8 mouse cellular contexts compared by ENCODE assay signal in genomic region chr17:21707343-21707996, GRCm38 (mm10). TPM values are rescaled to one million over a fixed set of nuclear protein-coding genes. Genes with fewer than 3 reads are reported as not detected.
DNase-seq lines count a peak whose midpoint lies in the region; ATAC-seq and TF ChIP-seq lines count a peak whose summit lies in the region.

Zfp760 (plus strand) TSS chr17:21707741.

- no peak for TF ChIP-seq CTCF in heart, adult 2 months (IDR thresholded peaks at IDR 0.05)

- DNase-seq in 3T3-L1 (ENCODE audit: low read depth, low spot score): peak; percentile 97
- peak; percentile 33 to 63 for DNase-seq in adrenal gland, postnatal 4 days (ENCODE audit: low spot score in 2 of 2)
- peak; percentile 98 for DNase-seq in embryonic facial prominence, embryonic 14.5 days (ENCODE audit: low spot score)
- peak; percentile 86 to 91 for DNase-seq in heart, adult 2 months
- DNase-seq in kidney, adult 8-10 months: peak; percentile 92 to 93
- DNase-seq in spleen, postnatal 10 days (ENCODE audit: low spot score in 2 of 2): peak; percentile 60 to 70

- WGBS in embryonic facial prominence, embryonic 14.5 days: 5% methylated on average over 26 of the region's 26 CpGs
- 3% methylated on average over 26 of the region's 26 CpGs for WGBS in heart, adult 2 months
- WGBS in limb, embryonic 13.5 days: 3% methylated on average over 26 of the region's 26 CpGs
- 2% methylated on average over 26 of the region's 26 CpGs for WGBS in midbrain, embryonic 16.5 days

- peaks cover 14% of the 10 kb centered on the region for H3K36me3 ChIP-seq in embryonic facial prominence, embryonic 14.5 days (ENCODE audit: control insufficient read depth, insufficient read depth, low read length)
- no peaks in the 10 kb centered on the region; the same call in none of the 2 replicates for H3K36me3 ChIP-seq in heart, adult 2 months (ENCODE audit: control insufficient read depth, insufficient read depth, low read length)
- H3K36me3 ChIP-seq in limb, embryonic 13.5 days: peaks cover 13% of the 10 kb centered on the region
- H3K36me3 ChIP-seq in midbrain, embryonic 16.5 days (ENCODE audit: control insufficient read depth, insufficient read depth, low read length): peaks cover 8% of the 10 kb centered on the region; the same call in 1 of the 2 replicates

- peak within 1 kb of the TSS; percentile 63 for H3K4me2 ChIP-seq in embryonic facial prominence, embryonic 14.5 days (ENCODE audit: low read depth, low read length)
- H3K4me2 ChIP-seq in limb, embryonic 13.5 days (replicated peaks): peak within 1 kb of the TSS; percentile 73
- H3K4me2 ChIP-seq in midbrain, embryonic 16.5 days (ENCODE audit: low read length): peak within 1 kb of the TSS; percentile 68

- peak within 1 kb of the TSS; percentile 70 for H3K4me3 ChIP-seq in embryonic facial prominence, embryonic 14.5 days (ENCODE audit: low read depth, low read length)
- H3K4me3 ChIP-seq in heart, adult 2 months: peak within 1 kb of the TSS; percentile 65
- H3K4me3 ChIP-seq in limb, embryonic 13.5 days: peak within 1 kb of the TSS; percentile 71
- H3K4me3 ChIP-seq in midbrain, embryonic 16.5 days (ENCODE audit: low read depth, low read length): peak within 1 kb of the TSS; percentile 71

- 0 out of 2 replicates have a peak, but pooled peaks have one; percentile 41 for TF ChIP-seq EP300 in heart, adult 2 months (IDR thresholded peaks at IDR 0.05; ENCODE audit: insufficient read depth, low read depth, low read length)

- no peaks in the 10 kb centered on the region for H3K79me2 ChIP-seq in heart, adult 2 months (replicated peaks; ENCODE audit: control insufficient read depth, insufficient read depth, low read length)

- no peaks in the 10 kb centered on the region for H3K27me3 ChIP-seq in embryonic facial prominence, embryonic 14.5 days (replicated peaks; ENCODE audit: control insufficient read depth, insufficient read depth, low read length)
- no peaks in the 10 kb centered on the region for H3K27me3 ChIP-seq in heart, adult 2 months (ENCODE audit: control insufficient read depth, insufficient read depth, low read length)
- H3K27me3 ChIP-seq in limb, embryonic 13.5 days: no peaks in the 10 kb centered on the region
- H3K27me3 ChIP-seq in midbrain, embryonic 16.5 days (ENCODE audit: control insufficient read depth, insufficient read depth, low read depth, low read length): no peaks in the 10 kb centered on the region

- peak; percentile 82 for TF ChIP-seq POLR2A in heart, adult 2 months (IDR thresholded peaks at IDR 0.05; ENCODE audit: insufficient read depth, low read depth, low read length)

- ATAC-seq in embryonic facial prominence, embryonic 14.5 days (ENCODE audit: low read depth): peak; percentile 99
- ATAC-seq in limb, embryonic 13.5 days (ENCODE audit: low FRiP score, low read depth): peak; percentile 99
- peak; percentile 98 for ATAC-seq in midbrain, embryonic 16.5 days

- peaks cover 9% of the 10 kb centered on the region for H3K4me1 ChIP-seq in embryonic facial prominence, embryonic 14.5 days (ENCODE audit: control insufficient read depth, insufficient read depth, low read length)
- H3K4me1 ChIP-seq in heart, adult 2 months (ENCODE audit: control insufficient read depth, insufficient read depth, low read length): peaks cover 2% of the 10 kb centered on the region
- peaks cover 10% of the 10 kb centered on the region for H3K4me1 ChIP-seq in limb, embryonic 13.5 days
- H3K4me1 ChIP-seq in midbrain, embryonic 16.5 days (ENCODE audit: control insufficient read depth, insufficient read depth, low read length): peaks cover 13% of the 10 kb centered on the region

- H3K27ac ChIP-seq in embryonic facial prominence, embryonic 14.5 days (replicated peaks; ENCODE audit: low read depth, low read length): peak within 1 kb of the TSS; percentile 95
- peak within 1 kb of the TSS; percentile 90 for H3K27ac ChIP-seq in heart, adult 2 months
- H3K27ac ChIP-seq in limb, embryonic 13.5 days: peak within 1 kb of the TSS; percentile 93
- H3K27ac ChIP-seq in midbrain, embryonic 16.5 days (ENCODE audit: low read length): peak within 1 kb of the TSS; percentile 81

- H3K9ac ChIP-seq in embryonic facial prominence, embryonic 14.5 days (ENCODE audit: low read depth, low read length): peak within 1 kb of the TSS; percentile 83
- peak within 1 kb of the TSS; percentile 67 for H3K9ac ChIP-seq in heart, adult 2 months (ENCODE audit: low read depth, low read length)
- peak within 1 kb of the TSS; percentile 81 for H3K9ac ChIP-seq in limb, embryonic 13.5 days
- peak within 1 kb of the TSS; percentile 77 for H3K9ac ChIP-seq in midbrain, embryonic 16.5 days (ENCODE audit: low read depth, low read length)

- no peaks in the 10 kb centered on the region for H3K9me3 ChIP-seq in embryonic facial prominence, embryonic 14.5 days (ENCODE audit: control insufficient read depth, low read length)
- H3K9me3 ChIP-seq in limb, embryonic 13.5 days: no peaks in the 10 kb centered on the region
- H3K9me3 ChIP-seq in midbrain, embryonic 16.5 days (replicated peaks; ENCODE audit: control insufficient read depth, low read length, poor library complexity, severe bottlenecking): no peaks in the 10 kb centered on the region

- intact Hi-C loops in heart, adult 2 months (cut with DNase I): loop anchor here (2.0 kb wide), 1 partner anchor 25 kb away; no protein-coding TSS in a partner anchor

RNA-seq across cellular contexts. Expression of gene Zfp760, which starts in this region (rescaled TPM):
- total RNA-seq in adrenal gland, postnatal 4 days (2021): 10 to 100 TPM; 10.5 to 10.8 TPM
- polyA plus RNA-seq in embryonic facial prominence, embryonic 14.5 days (2014; fragmentation: Nextera tagmentation; extraction: Ambion mirVana): 13.4 and 13.7 TPM in 2 replicates
- 1 to 10 TPM; 1.3 to 1.5 TPM for total RNA-seq in heart, adult 2 months (2021)
- polyA plus RNA-seq in heart, adult 2 months (2012; rRNA removed): 0.53 and 1.3 TPM in 2 replicates
- polyA plus RNA-seq in limb, embryonic 13.5 days (2015; fragmentation: Nextera tagmentation; extraction: Ambion mirVana): 16.1 and 17.4 TPM in 2 replicates
- polyA plus RNA-seq in midbrain, embryonic 16.5 days (2015; fragmentation: Nextera tagmentation; extraction: Ambion mirVana): 10.7 and 12.3 TPM in 2 replicates

Comparison
In these comparisons a context has a peak if more than half of its experiments do, and no peak if none do; other contexts are left out.
1. Peak in every context shown above with its lines: DNase-seq, ATAC-seq, H3K4me3 ChIP-seq and H3K27ac ChIP-seq.
2. RNA of gene Zfp760 (total RNA-seq): 10.5 to 10.8 TPM in adrenal gland, postnatal 4 days; 1.3 to 1.5 TPM in heart, adult 2 months; every median in the first group is over 4 times any median in the second.
3. DNase-seq: peak in every context shown above with its lines; median percentile 98 in embryonic facial prominence, embryonic 14.5 days; 97 in 3T3-L1; 92 in kidney, adult 8-10 months; 88 in heart, adult 2 months; 65 in spleen, postnatal 10 days; 48 in adrenal gland, postnatal 4 days.